Mouse (Mus musculus): ENCODE measurements around the gene Asic5. TPM values are rescaled to one million over a fixed set of nuclear protein-coding genes. Genes with fewer than 3 reads are reported as not detected.

Gene Asic5
- 17.2 TPM for polyA plus RNA-seq (2014; fragmentation: Illumina TruSeq; extraction: RNeasy Lipid Tissue Mini Kit (QIAGEN cat#74804); ENCODE audit: low read depth, low replicate concordance)

DNA sequence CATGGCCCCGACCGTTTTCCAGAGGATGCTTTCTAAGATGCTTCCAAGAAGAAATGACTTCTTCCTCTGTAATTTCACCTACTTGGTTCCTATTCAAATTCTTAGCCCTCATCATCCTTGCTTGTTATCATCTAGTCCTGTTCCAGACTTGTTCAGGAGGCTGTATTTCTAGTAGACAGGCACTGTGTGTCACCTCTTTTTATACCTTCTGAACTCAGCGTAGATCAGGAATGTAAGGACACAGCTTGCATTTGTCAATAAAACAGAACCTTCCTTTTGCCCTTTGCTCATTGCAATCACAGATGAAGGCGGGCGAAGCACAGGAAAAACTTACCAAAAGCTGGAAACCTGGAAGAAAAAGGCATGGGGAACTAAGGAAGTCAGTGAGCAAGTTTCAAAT is at the start of gene Asic5:
TSS of gene Asic5 (plus strand) at position 301 of the 400 bp plus-strand sequence.

DNA sequence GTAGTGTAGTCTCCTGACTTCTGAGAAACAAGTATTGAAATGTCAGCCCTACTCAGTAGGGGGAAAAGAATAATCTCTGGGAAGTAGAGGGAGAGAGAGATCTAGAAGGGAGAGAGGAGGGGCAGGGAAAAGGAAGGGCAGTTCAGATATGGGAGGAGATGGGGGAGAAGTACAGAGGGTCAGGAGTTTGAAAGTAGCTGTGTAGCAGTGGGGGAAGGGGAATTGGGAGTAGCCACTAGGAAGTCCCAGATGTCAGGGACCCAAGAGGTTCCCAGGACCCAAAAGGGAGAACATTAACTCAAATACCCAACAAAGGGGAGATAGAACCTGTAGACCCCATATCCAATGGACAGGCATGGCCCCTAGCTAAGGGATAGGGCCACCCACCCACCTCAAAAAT is 6.0 kb upstream of the Asic5 start, which contains the start of gene Tdo2:
TSS of gene Tdo2 (minus strand) at position 101 of the 400 bp plus-strand sequence.

Other genes starting within 250 kb of the Asic5 start
- 108 TPM for gene Ctso, start 49.7 kb upstream of the Asic5 start, polyA plus RNA-seq (2014; fragmentation: Illumina TruSeq; extraction: RNeasy Lipid Tissue Mini Kit (QIAGEN cat#74804); ENCODE audit: low read depth, low replicate concordance)
- gene Tdo2, start 6.1 kb upstream of the Asic5 start, polyA plus RNA-seq (2014; fragmentation: Illumina TruSeq; extraction: RNeasy Lipid Tissue Mini Kit (QIAGEN cat#74804); ENCODE audit: low read depth, low replicate concordance): 1,702 TPM
- gene Gucy1b1, start 92.4 kb downstream of the Asic5 start, polyA plus RNA-seq (2014; fragmentation: Illumina TruSeq; extraction: RNeasy Lipid Tissue Mini Kit (QIAGEN cat#74804); ENCODE audit: low read depth, low replicate concordance): 9.2 TPM
- 11.0 TPM for gene Gucy1a1, start 163.5 kb downstream of the Asic5 start, polyA plus RNA-seq (2014; fragmentation: Illumina TruSeq; extraction: RNeasy Lipid Tissue Mini Kit (QIAGEN cat#74804); ENCODE audit: low read depth, low replicate concordance)